Mouse (Mus musculus): Measurements from ENCODE around the gene Gm37240.

Gm37240 gene

GRCm38 (mm10) chr3:84775067-84775423, 1112.3 kb downstream of the Gm37240 start:
- no peak for DNase-seq (ENCODE audit: low read depth, low spot score)

- DNase-seq (ENCODE audit: low read depth, low spot score), result no peak
Measured at GRCm38 (mm10) chr3:84774246-84775066, 1112.9 kb downstream of the Gm37240 start.

GRCm38 (mm10) chr3:84771980-84772379, 1115.3 kb downstream of the Gm37240 start:
- no peak for DNase-seq (ENCODE audit: low read depth, low spot score)

GRCm38 (mm10) chr3:84770518-84770917, 1116.8 kb downstream of the Gm37240 start:
- DNase-seq (ENCODE audit: low read depth, low spot score), result no peak

DNA sequence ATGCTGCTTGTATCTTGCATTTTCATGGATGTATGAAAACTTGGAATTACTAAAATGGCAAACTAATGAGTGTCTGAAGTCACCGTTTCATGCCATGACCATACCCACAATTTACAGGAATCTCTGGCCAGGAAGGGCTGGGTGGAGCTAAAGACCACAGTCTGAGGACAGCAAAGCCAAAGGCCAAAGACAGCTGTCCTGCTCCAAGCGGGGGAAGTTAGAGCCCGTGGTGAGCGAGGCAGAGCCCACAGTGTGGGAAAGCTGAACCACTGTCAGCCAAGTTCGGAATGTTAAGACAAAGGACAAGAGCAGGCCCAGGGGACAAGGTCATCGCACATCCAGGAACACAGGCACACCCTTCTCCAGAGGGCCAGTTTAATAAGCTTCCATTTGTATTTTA, 1117.9 kb downstream of the Gm37240 start:
- DNase-seq (ENCODE audit: low read depth, low spot score), result no peak

- DNase-seq (ENCODE audit: low read depth, low spot score), result no peak
Measured at GRCm38 (mm10) chr3:84768940-84769339, 1118.4 kb downstream of the Gm37240 start.

DNA sequence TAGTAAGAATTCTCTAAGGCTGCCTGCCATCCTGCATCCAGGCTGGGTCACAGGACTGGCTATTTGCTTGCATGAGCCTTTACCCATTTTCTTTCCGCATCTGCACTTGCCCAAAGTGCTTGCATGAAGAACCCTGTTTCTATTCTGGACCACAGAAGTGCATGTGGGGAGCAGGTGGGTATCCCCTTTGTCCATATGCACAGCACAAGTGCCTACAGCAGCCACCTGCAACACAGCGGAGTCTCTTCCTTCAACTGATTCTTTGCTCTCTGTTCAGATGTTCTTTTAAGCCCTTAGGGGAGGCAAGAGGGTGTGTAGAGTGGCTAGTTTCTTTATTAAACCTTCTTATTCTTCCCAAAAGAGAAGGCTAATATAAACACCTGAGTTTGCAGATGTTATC, 1133.5 kb downstream of the Gm37240 start:
- DNase-seq (ENCODE audit: low read depth, low spot score), result no peak

DNA sequence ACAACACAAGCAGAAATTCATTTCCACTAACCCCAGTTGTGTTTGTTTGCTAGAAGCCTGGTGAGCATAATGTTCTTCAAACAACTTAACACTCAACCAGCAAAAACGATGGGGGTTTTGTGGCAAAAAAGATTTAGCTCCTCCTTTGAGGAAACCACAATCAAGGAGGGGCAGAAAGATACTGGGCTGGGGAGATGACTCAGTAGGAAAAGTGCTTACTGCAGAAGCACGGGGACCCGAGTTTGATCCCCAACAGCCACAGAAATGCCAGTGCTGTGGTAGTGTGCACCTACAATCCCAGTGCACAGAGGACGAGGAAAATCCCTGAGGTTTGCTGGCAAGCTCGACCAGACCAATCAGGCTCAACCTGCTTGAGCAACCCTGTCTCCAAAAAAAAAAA, 1138.1 kb downstream of the Gm37240 start:
- DNase-seq (ENCODE audit: low read depth, low spot score), result no peak

GRCm38 (mm10) chr3:84748139-84748538, 1139.2 kb downstream of the Gm37240 start:
- no peak for DNase-seq (ENCODE audit: low read depth, low spot score)

GRCm38 (mm10) chr3:84745537-84746189, 1141.7 kb downstream of the Gm37240 start:
- no peak for DNase-seq (ENCODE audit: low read depth, low spot score)

GRCm38 (mm10) chr3:84744707-84745106, 1142.6 kb downstream of the Gm37240 start:
- no peak for DNase-seq (ENCODE audit: low read depth, low spot score)

- no peak for DNase-seq (ENCODE audit: low read depth, low spot score)
Measured at GRCm38 (mm10) chr3:84740050-84740596, 1147.2 kb downstream of the Gm37240 start.

- no peak for DNase-seq (ENCODE audit: low read depth, low spot score)
Measured at GRCm38 (mm10) chr3:84737137-84737536, 1150.2 kb downstream of the Gm37240 start.

- no peak for DNase-seq (ENCODE audit: low read depth, low spot score)
Measured at GRCm38 (mm10) chr3:84735716-84736115, 1151.6 kb downstream of the Gm37240 start.

DNA sequence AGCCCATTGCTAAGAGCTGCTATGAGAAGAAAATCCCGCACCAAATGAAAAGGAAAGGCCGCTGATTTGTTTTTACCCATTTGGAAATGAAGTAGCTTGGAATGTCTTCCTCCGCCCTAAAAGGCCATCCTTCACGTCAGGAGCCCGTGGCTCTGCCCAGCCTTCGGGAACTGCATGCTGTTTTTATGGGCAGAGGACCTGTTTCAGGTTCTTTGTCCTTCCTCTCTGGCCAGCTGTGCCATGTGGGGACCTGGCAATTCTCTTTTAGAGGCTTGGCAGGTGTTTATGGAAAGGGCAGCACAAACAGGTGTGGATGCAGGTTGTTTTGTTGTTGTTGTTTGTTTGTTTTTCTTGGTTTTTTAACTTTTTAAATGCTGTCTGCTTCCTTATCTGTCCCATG, 1154.8 kb downstream of the Gm37240 start:
- DNase-seq (ENCODE audit: low read depth, low spot score), result no peak

DNA sequence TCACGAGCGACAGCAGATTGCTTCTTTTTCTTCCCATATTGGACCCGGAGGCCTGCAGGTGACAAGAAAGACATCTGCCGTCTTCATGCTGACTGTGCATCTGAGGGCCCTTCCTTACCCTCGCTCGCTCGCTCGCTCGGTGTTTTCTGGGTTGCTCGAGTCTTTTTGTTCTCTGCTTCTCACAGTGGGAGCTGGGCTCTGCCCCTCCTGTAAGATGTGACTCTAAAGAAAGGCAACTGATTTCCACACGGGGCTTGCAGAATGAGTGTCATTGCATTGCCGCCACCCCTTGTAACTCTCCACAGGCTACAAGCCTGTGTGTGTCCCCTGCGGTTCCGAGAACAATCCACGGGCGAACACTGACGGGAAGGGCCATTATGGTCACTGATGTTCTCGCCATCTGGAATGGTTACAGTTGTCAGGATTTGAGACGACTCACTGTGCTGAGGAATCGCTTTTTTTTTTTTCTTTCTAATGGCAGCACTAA, 1155.3 kb downstream of the Gm37240 start:
- DNase-seq (ENCODE audit: low read depth, low spot score), result no peak

GRCm38 (mm10) chr3:84731403-84732015, 1155.8 kb downstream of the Gm37240 start:
- DNase-seq (ENCODE audit: low read depth, low spot score), result no peak

DNA sequence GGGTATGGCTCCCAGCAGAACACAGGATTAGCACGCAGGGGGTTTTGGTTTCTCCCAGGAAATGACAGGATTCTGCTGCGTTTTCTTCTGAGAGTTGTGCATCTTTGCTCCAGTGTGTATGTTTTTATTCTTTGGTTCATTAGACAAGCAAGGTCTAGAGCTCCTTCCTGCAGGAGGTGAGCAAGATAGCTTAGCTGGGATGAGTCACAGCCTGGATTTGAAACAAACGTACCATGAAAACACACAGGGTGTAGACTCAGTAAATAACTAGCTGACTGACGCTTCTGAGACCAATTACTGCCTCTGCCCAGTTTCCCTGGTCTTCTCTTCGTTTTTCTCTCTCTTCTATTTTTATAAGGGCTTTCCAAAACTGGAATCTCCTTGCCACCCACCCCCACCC, 1156.3 kb downstream of the Gm37240 start:
- DNase-seq (ENCODE audit: low read depth, low spot score), result no peak

DNA sequence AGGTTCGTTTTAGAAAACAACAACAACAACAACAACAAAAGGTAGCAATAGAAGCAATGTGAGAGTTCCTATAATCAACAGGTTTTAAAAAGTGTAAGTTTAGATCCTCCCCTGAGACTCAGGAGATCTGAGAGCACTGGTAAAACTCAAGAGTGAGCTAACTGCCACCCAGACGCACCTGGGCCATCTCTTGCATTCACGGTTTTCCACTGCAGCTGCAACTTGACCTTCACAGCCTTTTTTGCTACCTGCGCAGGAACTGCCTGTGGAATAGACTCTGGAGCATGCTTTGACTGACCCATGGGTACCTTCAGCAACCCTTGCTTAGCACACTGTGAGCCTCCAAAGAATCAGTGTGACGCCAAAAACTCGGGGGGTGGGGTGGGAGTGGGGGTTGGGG, 1157.5 kb downstream of the Gm37240 start:
- DNase-seq (ENCODE audit: low read depth, low spot score), result no peak

DNA sequence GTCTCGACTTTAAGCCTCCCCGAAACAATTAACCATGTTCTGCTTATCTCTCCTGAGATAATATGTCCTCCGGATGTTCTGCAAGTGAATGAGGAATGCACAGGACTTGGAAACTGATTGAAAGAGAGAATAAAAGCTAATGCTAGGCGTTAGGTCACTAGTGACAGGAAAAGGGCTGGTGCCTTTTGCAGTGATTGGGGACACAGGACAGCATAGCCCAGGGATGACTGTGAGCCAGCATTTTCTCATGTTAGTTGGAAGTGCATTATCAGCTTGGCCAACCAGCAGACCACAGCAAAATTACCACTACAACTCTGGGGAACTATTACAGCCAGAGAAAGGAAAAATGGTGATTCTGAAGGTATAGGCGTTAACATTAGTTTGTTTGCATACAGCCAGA, 1163.3 kb downstream of the Gm37240 start:
- no peak for DNase-seq (ENCODE audit: low read depth, low spot score)

GRCm38 (mm10) chr3:84722680-84723079, 1164.6 kb downstream of the Gm37240 start:
- DNase-seq (ENCODE audit: low read depth, low spot score), result no peak

- DNase-seq (ENCODE audit: low read depth, low spot score), result no peak
Measured at GRCm38 (mm10) chr3:84715073-84715768, 1172.1 kb downstream of the Gm37240 start.

Measured in retina, postnatal 7 days (tissue).